Mouse (Mus musculus) C2C12 (cell line): ENCODE measurements around the gene Ckap2. TPM values are rescaled to one million over a fixed set of nuclear protein-coding genes. Genes with fewer than 3 reads are reported as not detected.

ENCODE experiments used
- H3K27me3 ChIP-seq: one replicate; pipeline ENCODE4 v1.6.1; 2011; ENCODE audit not compliant: control insufficient read depth, insufficient read depth, insufficient read length
- H3K36me3 ChIP-seq: one replicate; pipeline ENCODE4 v1.6.1; 2011; ENCODE audit not compliant: control insufficient read depth, insufficient read depth
- H3K4me3 ChIP-seq: one replicate; pipeline ENCODE4 v1.5.1; 2011; ENCODE audit warnings: mild to moderate bottlenecking, control low read depth; ENCODE audit not compliant: poor library complexity, insufficient read depth, severe bottlenecking
- H3K79me2 ChIP-seq: one replicate; pipeline ENCODE4 v1.6.1; 2011; ENCODE audit not compliant: control insufficient read depth, insufficient read depth
- H3K79me3 ChIP-seq: one replicate; pipeline ENCODE4 v1.6.1; 2011; ENCODE audit warnings: low read depth, control low read depth
- H3ac ChIP-seq: one replicate; pipeline ENCODE3; 2011; ENCODE audit warnings: low read depth; ENCODE audit not compliant: control insufficient read depth, insufficient read length
- CEBPB ChIP-seq: IDR thresholded peaks from one replicate; pipeline ENCODE4 v1.6.1; 2011; ENCODE audit warnings: low read depth, mild to moderate bottlenecking, control low read depth, moderate library complexity
- CTCF ChIP-seq: IDR thresholded peaks from one replicate; pipeline ENCODE4 v1.5.1; 2011; ENCODE audit not compliant: control insufficient read depth, insufficient read depth, insufficient read length
- FOSL1 ChIP-seq: IDR thresholded peaks from one replicate; pipeline ENCODE4 v1.8.0; 2011; ENCODE audit warnings: mild to moderate bottlenecking, low read length; ENCODE audit not compliant: poor library complexity, insufficient read depth, severe bottlenecking
- MAX ChIP-seq: IDR thresholded peaks from one replicate; pipeline ENCODE4 v1.6.1; 2011; ENCODE audit warnings: mild to moderate bottlenecking, control low read depth
- MYOD1 ChIP-seq: IDR thresholded peaks from one replicate; pipeline ENCODE4 v1.6.1; 2011; ENCODE audit warnings: low read depth; ENCODE audit not compliant: control insufficient read depth, insufficient read length
- MYOG ChIP-seq: IDR thresholded peaks from one replicate; pipeline ENCODE4 v1.6.1; 2011; ENCODE audit not compliant: control insufficient read depth, insufficient read length; ENCODE audit errors: extremely low read depth
- USF1 ChIP-seq: IDR thresholded peaks from one replicate; pipeline ENCODE4 v1.6.1; 2011; ENCODE audit warnings: low read depth, mild to moderate bottlenecking, control low read depth, moderate library complexity
- polyA plus RNA-seq: library from polyadenylated mRNA; unstranded; fragments of >200 nt; fragmentation: generic; extraction: Trizol; gene quantifications from one replicate; pipeline ENCODE4 v1.2.1, GENCODE M21; 2012; ENCODE audit warnings: missing spikeins

The Ckap2 gene
- polyA plus RNA-seq, 1 experiment: 21.3 TPM

DNA sequence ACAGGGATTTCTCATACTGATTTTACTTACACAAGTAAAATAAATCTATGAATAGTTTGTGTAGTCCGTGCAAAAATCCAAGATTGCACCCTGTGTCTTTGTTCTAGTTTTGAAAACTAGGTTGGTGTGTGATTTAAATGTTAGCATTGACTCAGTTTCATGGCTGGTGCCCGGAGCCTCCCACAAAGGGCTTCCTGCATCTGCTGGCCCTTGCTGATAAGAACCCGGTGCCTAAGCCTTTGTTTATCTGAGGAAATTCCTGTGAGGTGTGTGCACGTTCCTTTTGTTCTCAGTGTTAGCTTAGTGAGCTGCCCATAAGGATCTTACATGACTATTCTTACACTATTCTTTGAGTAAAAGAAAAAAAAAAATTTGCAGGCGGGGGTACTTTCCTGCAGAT, 23.4 kb upstream of the Ckap2 start:
- Histone ChIP-seq H3K36me3 (peaks cover 54% of the 10 kb centered on the region), H3K27me3 (no peaks in the 10 kb centered on the region), H3K4me3 (no peak overlapping the region), H3ac (no peak overlapping the region), H3K79me3 (no peaks in the 10 kb centered on the region), H3K79me2 (no peaks in the 10 kb centered on the region)
- no peak for TF ChIP-seq CEBPB
- no peak for TF ChIP-seq MAX
- TF ChIP-seq FOSL1: no peak

DNA sequence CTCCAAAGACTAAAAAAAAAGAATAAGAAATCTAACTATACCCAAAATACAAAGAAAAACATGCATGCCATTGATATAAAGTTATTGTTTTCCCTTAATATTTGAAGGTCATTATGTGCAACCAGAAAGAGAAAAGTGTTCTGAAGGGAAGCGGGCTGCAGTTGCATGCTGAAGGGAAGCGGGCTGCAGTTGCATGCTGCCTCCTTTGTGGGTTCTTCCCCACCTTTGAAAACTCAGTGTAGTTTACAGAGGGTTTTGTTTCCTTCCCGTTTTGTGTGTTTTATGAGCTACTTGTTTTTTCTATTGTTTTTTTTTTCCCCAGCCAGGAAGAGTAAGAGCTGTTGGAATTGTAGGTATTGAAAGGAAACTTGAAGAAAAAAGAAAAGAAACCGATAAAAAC, 21.9 kb upstream of the Ckap2 start:
- peaks cover 59% of the 10 kb centered on the region for H3K36me3 ChIP-seq
- H3ac ChIP-seq: no peak overlapping the region
- H3K79me2 ChIP-seq: no peaks in the 10 kb centered on the region
- TF ChIP-seq MAX: no peak
- no peak for TF ChIP-seq USF1
- TF ChIP-seq CEBPB: no peak
- TF ChIP-seq MYOD1: no peak
- no peak for TF ChIP-seq FOSL1
- TF ChIP-seq MYOG: no peak
- TF ChIP-seq CTCF: no peak
- H3K27me3 ChIP-seq: no peaks in the 10 kb centered on the region
- H3K4me3 ChIP-seq: no peak overlapping the region
- no peaks in the 10 kb centered on the region for H3K79me3 ChIP-seq

DNA sequence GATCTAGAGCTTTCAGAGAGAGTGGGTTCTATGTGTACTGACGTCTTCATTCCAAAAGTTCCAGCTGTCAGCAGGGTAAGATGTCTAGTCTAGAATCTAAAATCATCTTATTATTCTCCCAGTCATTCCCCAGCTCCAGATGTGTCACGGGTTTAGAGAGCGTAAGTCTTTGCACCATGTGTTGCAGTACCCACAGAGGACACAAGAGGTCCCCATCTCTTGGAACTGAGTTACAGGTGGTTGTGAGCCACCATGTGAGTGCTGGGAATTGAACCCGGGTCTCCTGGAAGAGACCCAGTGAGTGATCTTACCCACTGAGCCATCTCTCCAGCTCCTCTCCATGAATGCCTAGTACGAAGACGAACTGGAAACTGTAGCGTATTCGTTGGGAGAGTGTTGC, 13.9 kb upstream of the Ckap2 start:
- Histone ChIP-seq H3K27me3 (no peaks in the 10 kb centered on the region), H3K79me3 (peaks cover 20% of the 10 kb centered on the region), H3ac (no peak overlapping the region), H3K79me2 (peaks cover 39% of the 10 kb centered on the region), H3K36me3 (peaks cover 40% of the 10 kb centered on the region), H3K4me3 (no peak overlapping the region)
- TF ChIP-seq MYOD1: no peak
- TF ChIP-seq USF1: no peak
- TF ChIP-seq CTCF: no peak
- no peak for TF ChIP-seq MYOG
- no peak for TF ChIP-seq CEBPB
- TF ChIP-seq FOSL1: no peak
- TF ChIP-seq MAX: no peak

DNA sequence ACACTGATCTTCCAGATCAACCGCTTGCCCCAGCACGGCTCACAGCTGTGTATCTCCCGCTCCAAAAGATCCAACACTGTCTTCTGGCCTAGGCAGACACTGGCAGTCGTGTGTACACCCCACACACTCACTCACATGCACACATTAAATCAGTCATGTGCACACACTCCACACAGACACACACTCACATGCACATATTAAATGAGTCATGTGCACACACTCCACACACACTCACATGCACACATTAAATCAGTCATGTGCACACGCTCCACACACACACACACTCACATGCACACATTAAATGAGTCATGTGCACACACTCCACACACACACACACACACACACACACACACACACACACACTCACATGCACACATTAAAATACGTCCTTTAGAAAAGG, 12.3 kb upstream of the Ckap2 start:
- Histone ChIP-seq H3K36me3 (peaks cover 32% of the 10 kb centered on the region), H3ac (no peak overlapping the region), H3K79me2 (peaks cover 53% of the 10 kb centered on the region), H3K27me3 (no peaks in the 10 kb centered on the region), H3K4me3 (no peak overlapping the region), H3K79me3 (peaks cover 25% of the 10 kb centered on the region)
- no peak for TF ChIP-seq CEBPB
- TF ChIP-seq MYOG: no peak

DNA sequence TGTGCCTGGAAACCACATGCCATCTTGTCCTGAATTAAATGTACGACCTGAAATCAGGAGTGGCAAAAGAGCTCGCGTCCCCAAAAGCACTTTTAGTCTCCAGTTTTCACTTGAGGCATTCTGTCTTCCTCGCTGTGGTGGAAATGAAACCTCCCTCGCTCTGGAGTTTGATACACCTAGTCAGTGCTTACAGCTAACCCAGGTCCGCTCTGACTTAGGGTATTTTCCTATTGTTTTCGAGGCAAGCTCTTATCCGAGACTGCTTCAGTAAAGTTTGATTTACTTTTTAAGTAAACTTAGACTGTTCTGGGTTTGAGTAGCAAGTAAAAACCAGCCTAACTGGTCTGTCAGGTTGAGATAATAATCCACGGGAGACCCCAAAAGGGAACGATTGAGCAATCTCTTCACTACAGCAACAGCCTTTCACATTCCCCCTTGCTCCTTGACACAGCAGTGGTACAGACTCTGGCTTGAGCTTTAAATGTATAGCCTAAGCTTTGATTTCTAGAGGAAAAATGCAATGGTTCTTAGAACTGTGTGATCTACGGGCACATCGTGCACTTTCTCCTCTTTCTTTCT, 7.9 kb upstream of the Ckap2 start:
- Histone ChIP-seq H3K27me3 (no peaks in the 10 kb centered on the region), H3K4me3 (peak overlapping the region; percentile 63), H3K79me3 (peaks cover 25% of the 10 kb centered on the region), H3K79me2 (peaks cover 53% of the 10 kb centered on the region), H3ac (peak overlapping the region; percentile 98), H3K36me3 (no peaks in the 10 kb centered on the region)
- TF ChIP-seq CEBPB (peak; percentile 69), MAX (no peak)

DNA sequence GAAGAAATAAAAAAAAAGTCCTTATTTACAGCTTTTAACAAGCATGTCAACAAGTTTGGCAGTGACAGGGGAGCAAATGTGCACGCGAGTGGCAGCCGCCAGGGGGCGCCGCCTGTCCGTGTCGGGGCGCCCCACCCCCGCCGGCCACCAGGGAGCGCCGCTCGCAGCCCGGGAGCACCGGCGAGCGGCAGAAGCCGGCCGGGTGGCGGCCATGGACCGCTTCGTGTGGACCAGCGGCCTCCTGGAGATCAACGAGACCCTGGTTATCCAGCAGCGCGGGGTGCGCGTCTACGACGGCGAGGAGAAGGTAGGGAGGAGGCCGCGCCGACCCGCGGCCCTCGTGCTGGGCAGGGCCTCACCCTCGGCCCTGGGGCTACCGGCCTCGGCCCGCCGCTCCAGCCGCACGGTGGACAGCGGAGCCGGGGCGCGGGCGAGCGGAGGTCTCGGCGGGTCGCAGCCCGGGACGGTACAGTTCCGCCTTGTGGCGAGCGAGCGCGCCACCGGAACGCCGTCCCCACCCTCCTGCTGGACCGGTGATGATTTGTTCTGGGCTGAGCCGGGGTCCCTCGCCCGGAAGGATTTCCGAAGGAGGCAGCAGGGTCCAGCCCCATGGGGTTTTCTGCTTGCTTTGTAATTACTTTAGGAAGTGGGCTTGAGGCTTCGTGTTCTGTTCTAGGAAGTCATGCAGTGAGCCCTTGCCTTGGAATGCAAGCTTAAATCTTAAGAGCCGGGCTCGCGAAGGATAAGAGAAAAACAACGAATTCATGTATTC, 7.2 kb upstream of the Ckap2 start, which contains the start of gene Vps36:
Gene Vps36 (plus strand): TSS at position 150 of the 772 bp plus-strand sequence.
- no peaks in the 10 kb centered on the region for H3K27me3 ChIP-seq
- peak; percentile 100 for TF ChIP-seq CTCF
- no peak for TF ChIP-seq MYOG
- TF ChIP-seq MAX: peak; percentile 42
- TF ChIP-seq MYOD1: no peak
- no peak for TF ChIP-seq FOSL1
- no peak for TF ChIP-seq USF1
- no peak for TF ChIP-seq CEBPB

More for the DNA sequence above, 7.2 kb upstream of the Ckap2 start, which contains the start of gene Vps36:
- H3K4me3 ChIP-seq: peak within 1 kb of the TSS; percentile 63
- H3K79me2 ChIP-seq: peaks cover 48% of the 10 kb centered on the region
- peak within 1 kb of the TSS; percentile 98 for H3ac ChIP-seq
- H3K36me3 ChIP-seq: no peaks in the 10 kb centered on the region
- peaks cover 25% of the 10 kb centered on the region for H3K79me3 ChIP-seq
